Mouse (Mus musculus) liver, adult 2 months (tissue): Measurements from ENCODE around the gene Fnip1.
"Not testable (repeated sequence)": the region's sequence is repeated elsewhere in the genome, so short reads cannot be mapped to it uniquely, and the experiment has no call there.

Source experiments
- CTCF ChIP-seq: fragments of 200-500 bp; IDR thresholded peaks from 2 replicates; pipeline ENCODE4 v1.5.1; 2011; ENCODE audit warnings: low read depth, low read length, control low read depth
- POLR2A ChIP-seq: fragments of 200-500 bp; IDR thresholded peaks from 2 replicates; pipeline ENCODE4 v1.6.1; 2011; ENCODE audit warnings: low read length, control low read depth; ENCODE audit not compliant: insufficient read depth; ENCODE audit errors: extremely low read depth

DNA sequence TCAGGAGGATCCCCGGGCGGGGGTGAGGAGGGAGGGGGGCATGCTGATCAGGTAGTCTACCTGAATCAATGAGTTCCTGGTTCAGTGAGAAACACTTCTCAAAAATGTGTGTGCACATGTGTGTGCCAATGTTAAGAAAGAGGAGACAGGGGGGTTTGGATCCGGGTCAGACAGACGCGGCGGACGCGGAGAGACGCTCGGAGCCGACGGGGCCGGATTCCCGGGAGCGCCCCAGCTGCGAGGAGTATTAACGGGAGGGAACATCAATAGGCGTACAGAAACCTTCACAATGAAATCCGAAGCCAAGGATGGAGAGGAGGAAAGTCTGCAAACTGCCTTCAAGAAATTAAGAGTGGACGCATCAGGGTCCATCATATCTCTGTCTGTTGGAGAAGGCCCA, 37.2 kb upstream of the Fnip1 start:
- TF ChIP-seq POLR2A, CTCF: not testable (repeated sequence)
